Mouse (Mus musculus): ENCODE measurements at regions not wholly inside any gene's neighbourhood (a gene's known extent, or its start where the extent isn't known, plus 50 kb on each side); places are given as distances from the start of the nearest gene placed in this dataset.

DNA sequence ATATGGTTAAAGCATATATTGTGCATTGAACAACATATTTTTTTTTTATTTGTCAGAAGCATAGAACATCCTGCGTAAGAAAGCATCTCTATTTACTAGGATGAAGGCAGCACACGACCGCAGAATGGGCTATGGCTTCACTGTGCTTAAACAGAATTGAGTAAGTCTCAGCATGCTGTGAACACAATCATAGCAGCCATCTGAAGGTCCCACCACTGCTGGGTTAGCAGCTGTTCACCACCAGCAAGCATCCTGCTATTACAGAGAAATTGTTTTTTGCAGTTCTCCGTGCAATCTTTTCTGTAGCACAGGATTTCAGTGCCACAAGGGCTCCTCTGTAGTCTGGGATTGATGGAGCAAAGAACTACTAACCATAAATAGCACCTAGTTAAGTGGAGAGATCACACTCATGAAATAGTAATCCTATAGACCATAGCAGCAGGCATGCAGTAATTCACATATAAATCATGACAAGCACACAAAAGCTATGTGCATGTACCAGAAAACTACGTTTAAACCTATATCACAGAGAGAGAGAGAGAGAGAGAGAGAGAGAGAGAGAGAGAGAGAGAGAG, 537.3 kb downstream of the Basp1 start:
- no peak overlapping the region for H3K27ac ChIP-seq (replicated peaks in 1 of 2; ENCODE audit: control insufficient read depth in 1 of 2, insufficient read depth in 1 of 2, low read depth in 2 of 2, low read length in 2 of 2)
- no peak overlapping the region for H3K4me2 ChIP-seq (ENCODE audit: low read length)
- H3K36me3 ChIP-seq (ENCODE audit: control insufficient read depth, insufficient read depth, low read length): no peaks in the 10 kb centered on the region
- ATAC-seq (ENCODE audit: insufficient number of reproducible peaks, insufficient read depth, low FRiP score, low read depth): no peak
- H3K9ac ChIP-seq (ENCODE audit: low read length): no peak overlapping the region
- no peaks in the 10 kb centered on the region for H3K27me3 ChIP-seq (ENCODE audit: control insufficient read depth, insufficient read depth, low read length)
- 75% methylated on average over 5 of the region's 5 CpGs for WGBS
- H3K9me3 ChIP-seq (ENCODE audit: control insufficient read depth, low read length): no peaks in the 10 kb centered on the region
- H3K4me3 ChIP-seq (ENCODE audit: control insufficient read depth in 1 of 2, insufficient read depth in 1 of 2, low read depth in 1 of 2, low read length in 2 of 2): no peak overlapping the region
- H3K4me1 ChIP-seq (ENCODE audit: control insufficient read depth in 2 of 2, insufficient read depth in 2 of 2, low read length in 2 of 2): no peaks in the 10 kb centered on the region

DNA sequence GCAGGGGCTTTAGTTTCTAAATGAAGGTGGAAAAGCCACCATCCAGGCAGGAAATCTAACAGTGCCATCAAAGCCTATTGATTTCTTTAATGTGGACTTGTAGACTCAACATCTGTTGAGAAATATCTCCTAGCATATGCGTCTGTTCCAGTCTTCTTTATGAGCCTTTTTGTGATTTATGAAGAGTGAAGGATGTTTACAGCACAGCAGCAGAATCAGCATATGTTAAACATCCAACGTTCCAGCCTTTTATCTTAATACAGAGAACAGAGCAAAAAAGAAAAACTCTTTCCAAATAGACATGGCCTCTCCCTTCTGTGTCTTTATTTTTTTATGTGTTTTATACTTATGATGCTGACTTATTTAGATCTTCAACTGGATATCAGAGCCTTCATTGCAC, 573.3 kb downstream of the Basp1 start:
- H3K9me3 ChIP-seq (ENCODE audit: control insufficient read depth, low read length): no peaks in the 10 kb centered on the region
- H3K9ac ChIP-seq (ENCODE audit: low read length): no peak overlapping the region
- no peak overlapping the region for H3K4me3 ChIP-seq (ENCODE audit: control insufficient read depth in 1 of 2, insufficient read depth in 1 of 2, low read depth in 1 of 2, low read length in 2 of 2)
- WGBS: 75% methylated on average over 2 of the region's 2 CpGs
- no peaks in the 10 kb centered on the region for H3K36me3 ChIP-seq (ENCODE audit: control insufficient read depth, insufficient read depth, low read length)
- no peak overlapping the region for H3K27ac ChIP-seq (replicated peaks in 1 of 2; ENCODE audit: control insufficient read depth in 1 of 2, insufficient read depth in 1 of 2, low read depth in 2 of 2, low read length in 2 of 2)
- H3K4me1 ChIP-seq (ENCODE audit: control insufficient read depth in 2 of 2, insufficient read depth in 2 of 2, low read length in 2 of 2): no peaks in the 10 kb centered on the region
- no peak for ATAC-seq (ENCODE audit: insufficient number of reproducible peaks, insufficient read depth, low FRiP score, low read depth)
- H3K4me2 ChIP-seq (ENCODE audit: low read length): no peak overlapping the region
- H3K27me3 ChIP-seq (ENCODE audit: control insufficient read depth, insufficient read depth, low read length): no peaks in the 10 kb centered on the region

DNA sequence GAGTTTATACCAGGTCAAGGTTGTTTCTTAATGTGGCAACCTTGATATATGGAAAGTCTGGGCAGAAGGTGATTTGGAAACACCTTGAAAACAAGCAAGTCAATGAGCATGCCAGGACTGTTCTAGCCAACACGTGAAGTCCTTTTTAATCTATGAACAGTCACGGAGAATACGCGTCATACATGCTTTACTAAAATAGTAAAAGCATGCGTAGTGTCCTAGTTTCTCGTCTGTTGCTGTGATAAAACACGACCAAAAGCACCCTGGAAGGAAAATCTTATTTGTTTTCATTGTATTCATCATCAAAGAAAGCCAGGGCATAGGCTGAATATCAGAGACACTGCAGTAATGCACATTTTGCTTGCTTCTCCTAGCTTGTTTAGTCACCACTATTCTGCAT, 575.2 kb downstream of the Basp1 start:
- Histone ChIP-seq H3K27me3 (ENCODE audit: control insufficient read depth, insufficient read depth, low read length) (no peaks in the 10 kb centered on the region), H3K4me2 (ENCODE audit: low read length) (no peak overlapping the region), H3K9ac (ENCODE audit: low read length) (no peak overlapping the region), H3K9me3 (ENCODE audit: control insufficient read depth, low read length) (no peaks in the 10 kb centered on the region), H3K4me1 (ENCODE audit: control insufficient read depth in 2 of 2, insufficient read depth in 2 of 2, low read length in 2 of 2) (no peaks in the 10 kb centered on the region), H3K36me3 (ENCODE audit: control insufficient read depth, insufficient read depth, low read length) (no peaks in the 10 kb centered on the region), H3K4me3 (ENCODE audit: control insufficient read depth in 1 of 2, insufficient read depth in 1 of 2, low read depth in 1 of 2, low read length in 2 of 2) (no peak overlapping the region), H3K27ac (replicated peaks in 1 of 2; ENCODE audit: control insufficient read depth in 1 of 2, insufficient read depth in 1 of 2, low read depth in 2 of 2, low read length in 2 of 2) (no peak overlapping the region)
- WGBS: 77% methylated on average over 7 of the region's 7 CpGs
- no peak for ATAC-seq (ENCODE audit: insufficient number of reproducible peaks, insufficient read depth, low FRiP score, low read depth)

- ATAC-seq (ENCODE audit: insufficient number of reproducible peaks, insufficient read depth, low FRiP score, low read depth): no peak
Measured at GRCm38 (mm10) chr15:24827881-24828280, 585.7 kb downstream of the Basp1 start.

DNA sequence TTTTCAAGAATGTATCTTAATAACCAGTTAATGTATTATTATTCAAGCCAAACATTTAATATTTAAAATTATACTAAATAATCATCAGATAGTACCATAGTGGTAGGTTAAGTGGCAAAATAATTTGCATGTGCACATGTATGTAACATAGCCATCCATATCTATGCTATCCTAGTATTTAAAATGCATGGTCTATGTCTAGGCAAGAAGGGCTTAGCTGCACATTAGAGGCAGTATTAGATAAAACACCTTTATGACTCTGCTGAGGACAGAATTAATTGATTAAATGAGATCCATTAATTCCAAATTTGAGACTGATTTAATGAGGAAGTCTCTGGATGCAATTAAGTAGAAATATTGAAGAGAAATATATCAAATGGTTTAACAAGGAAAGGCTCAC, 586.3 kb downstream of the Basp1 start:
- Histone ChIP-seq H3K27me3 (ENCODE audit: control insufficient read depth, insufficient read depth, low read length) (no peaks in the 10 kb centered on the region), H3K4me3 (ENCODE audit: control insufficient read depth in 1 of 2, insufficient read depth in 1 of 2, low read depth in 1 of 2, low read length in 2 of 2) (no peak overlapping the region), H3K9me3 (ENCODE audit: control insufficient read depth, low read length) (no peaks in the 10 kb centered on the region), H3K4me1 (ENCODE audit: control insufficient read depth in 2 of 2, insufficient read depth in 2 of 2, low read length in 2 of 2) (no peaks in the 10 kb centered on the region), H3K9ac (ENCODE audit: low read length) (no peak overlapping the region), H3K36me3 (ENCODE audit: control insufficient read depth, insufficient read depth, low read length) (no peaks in the 10 kb centered on the region), H3K27ac (replicated peaks in 1 of 2; ENCODE audit: control insufficient read depth in 1 of 2, insufficient read depth in 1 of 2, low read depth in 2 of 2, low read length in 2 of 2) (no peak overlapping the region), H3K4me2 (ENCODE audit: low read length) (no peak overlapping the region)
- ATAC-seq (ENCODE audit: insufficient number of reproducible peaks, insufficient read depth, low FRiP score, low read depth): no peak

More at GRCm38 (mm10) chr15:24827881-24828280, 585.7 kb downstream of the Basp1 start:
- Histone ChIP-seq H3K36me3 (ENCODE audit: control insufficient read depth, insufficient read depth, low read length) (no peaks in the 10 kb centered on the region), H3K4me2 (ENCODE audit: low read length) (no peak overlapping the region), H3K9me3 (ENCODE audit: control insufficient read depth, low read length) (no peaks in the 10 kb centered on the region), H3K4me3 (ENCODE audit: control insufficient read depth in 1 of 2, insufficient read depth in 1 of 2, low read depth in 1 of 2, low read length in 2 of 2) (no peak overlapping the region), H3K27ac (replicated peaks in 1 of 2; ENCODE audit: control insufficient read depth in 1 of 2, insufficient read depth in 1 of 2, low read depth in 2 of 2, low read length in 2 of 2) (no peak overlapping the region), H3K9ac (ENCODE audit: low read length) (no peak overlapping the region), H3K27me3 (ENCODE audit: control insufficient read depth, insufficient read depth, low read length) (no peaks in the 10 kb centered on the region), H3K4me1 (ENCODE audit: control insufficient read depth in 2 of 2, insufficient read depth in 2 of 2, low read length in 2 of 2) (no peaks in the 10 kb centered on the region)
- WGBS: 91% methylated on average over 1 of the region's 1 CpGs

- H3K27me3 ChIP-seq (ENCODE audit: control insufficient read depth, insufficient read depth, low read length): no peaks in the 10 kb centered on the region
- H3K9me3 ChIP-seq (ENCODE audit: control insufficient read depth, low read length): no peaks in the 10 kb centered on the region
- no peak overlapping the region for H3K4me3 ChIP-seq (ENCODE audit: control insufficient read depth in 1 of 2, insufficient read depth in 1 of 2, low read depth in 1 of 2, low read length in 2 of 2)
- H3K36me3 ChIP-seq (ENCODE audit: control insufficient read depth, insufficient read depth, low read length): no peaks in the 10 kb centered on the region
- no peak overlapping the region for H3K9ac ChIP-seq (ENCODE audit: low read length)
- no peak for ATAC-seq (ENCODE audit: insufficient number of reproducible peaks, insufficient read depth, low FRiP score, low read depth)
- WGBS: 72% methylated on average over 1 of the region's 1 CpGs
- H3K4me1 ChIP-seq (ENCODE audit: control insufficient read depth in 2 of 2, insufficient read depth in 2 of 2, low read length in 2 of 2): no peaks in the 10 kb centered on the region
- H3K27ac ChIP-seq (replicated peaks in 1 of 2; ENCODE audit: control insufficient read depth in 1 of 2, insufficient read depth in 1 of 2, low read depth in 2 of 2, low read length in 2 of 2): no peak overlapping the region
- H3K4me2 ChIP-seq (ENCODE audit: low read length): no peak overlapping the region
Measured at GRCm38 (mm10) chr15:24796836-24797235, 616.7 kb downstream of the Basp1 start.

- no peaks in the 10 kb centered on the region for H3K36me3 ChIP-seq (ENCODE audit: control insufficient read depth, insufficient read depth, low read length)
Measured at GRCm38 (mm10) chr15:24793381-24793780, 620.2 kb downstream of the Basp1 start.

GRCm38 (mm10) chr15:24786336-24786735, 627.2 kb downstream of the Basp1 start:
- Histone ChIP-seq H3K4me1 (ENCODE audit: control insufficient read depth in 2 of 2, insufficient read depth in 2 of 2, low read length in 2 of 2) (no peaks in the 10 kb centered on the region), H3K9me3 (ENCODE audit: control insufficient read depth, low read length) (no peaks in the 10 kb centered on the region), H3K36me3 (ENCODE audit: control insufficient read depth, insufficient read depth, low read length) (no peaks in the 10 kb centered on the region), H3K9ac (ENCODE audit: low read length) (no peak overlapping the region), H3K4me2 (ENCODE audit: low read length) (no peak overlapping the region), H3K27me3 (ENCODE audit: control insufficient read depth, insufficient read depth, low read length) (no peaks in the 10 kb centered on the region), H3K4me3 (ENCODE audit: control insufficient read depth in 1 of 2, insufficient read depth in 1 of 2, low read depth in 1 of 2, low read length in 2 of 2) (no peak overlapping the region), H3K27ac (replicated peaks in 1 of 2; ENCODE audit: control insufficient read depth in 1 of 2, insufficient read depth in 1 of 2, low read depth in 2 of 2, low read length in 2 of 2) (no peak overlapping the region)
- WGBS: 73% methylated on average over 3 of the region's 3 CpGs
- no peak for ATAC-seq (ENCODE audit: insufficient number of reproducible peaks, insufficient read depth, low FRiP score, low read depth)

More at GRCm38 (mm10) chr15:24793381-24793780, 620.2 kb downstream of the Basp1 start:
- Histone ChIP-seq H3K27ac (replicated peaks in 1 of 2; ENCODE audit: control insufficient read depth in 1 of 2, insufficient read depth in 1 of 2, low read depth in 2 of 2, low read length in 2 of 2) (no peak overlapping the region), H3K9me3 (ENCODE audit: control insufficient read depth, low read length) (no peaks in the 10 kb centered on the region), H3K4me2 (ENCODE audit: low read length) (no peak overlapping the region), H3K4me1 (ENCODE audit: control insufficient read depth in 2 of 2, insufficient read depth in 2 of 2, low read length in 2 of 2) (no peaks in the 10 kb centered on the region), H3K9ac (ENCODE audit: low read length) (no peak overlapping the region), H3K4me3 (ENCODE audit: control insufficient read depth in 1 of 2, insufficient read depth in 1 of 2, low read depth in 1 of 2, low read length in 2 of 2) (no peak overlapping the region), H3K27me3 (ENCODE audit: control insufficient read depth, insufficient read depth, low read length) (no peaks in the 10 kb centered on the region)
- 80% methylated on average over 4 of the region's 4 CpGs for WGBS
- no peak for ATAC-seq (ENCODE audit: insufficient number of reproducible peaks, insufficient read depth, low FRiP score, low read depth)
